Mouse (Mus musculus): ENCODE measurements around the gene Syt16. TPM values are rescaled to one million over a fixed set of nuclear protein-coding genes. Genes with fewer than 3 reads are reported as not detected.

The Syt16 gene
- not detected for total RNA-seq (2021)
- long read RNA-seq, experiment 1 = 0 reads
- long read RNA-seq, experiment 2 = 0 reads

DNA sequence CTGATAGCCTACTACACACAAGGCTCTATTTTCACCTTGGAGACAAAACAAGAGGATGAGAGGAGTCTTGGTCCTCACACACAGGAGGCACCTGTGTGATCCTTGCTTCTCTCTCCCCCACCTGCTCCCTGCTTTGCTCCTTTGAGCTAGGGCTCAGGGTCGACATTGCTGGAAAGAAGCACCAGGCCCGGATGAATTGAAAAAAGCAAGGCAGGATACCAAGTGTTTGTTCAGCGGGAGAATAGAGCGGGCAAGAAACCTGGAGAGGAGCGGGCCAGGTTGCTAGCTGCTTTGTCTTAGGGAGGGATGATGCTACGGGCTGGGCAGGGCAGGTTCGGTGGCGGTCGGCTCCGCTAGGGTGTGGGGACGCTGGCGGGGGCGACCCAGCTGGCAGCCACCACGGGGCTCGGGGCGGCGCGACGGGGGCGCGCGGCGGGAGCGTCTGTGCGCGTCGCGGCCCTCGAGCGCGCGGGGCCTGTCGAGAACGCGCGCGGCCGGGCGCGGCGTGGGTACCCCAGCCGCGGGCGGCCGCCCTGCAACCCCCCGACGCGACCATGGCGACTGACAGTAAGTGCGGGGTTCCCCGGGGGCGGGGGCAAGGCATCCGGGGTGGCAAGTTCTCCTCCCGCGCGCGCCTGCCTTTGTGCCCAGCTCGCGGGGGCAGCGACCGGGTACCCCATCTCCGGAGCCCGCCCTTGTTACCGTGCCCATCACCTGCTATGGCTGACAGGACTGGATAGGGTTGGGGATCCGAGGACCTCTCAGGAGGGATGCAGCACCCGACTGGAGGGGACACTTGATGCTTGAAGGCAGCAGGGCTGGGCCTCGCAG lies at the start of gene Syt16:
Gene Syt16, plus strand, starts transcription at position 365 of the 831 bp plus-strand sequence.
- DNase-seq = no peak

DNA sequence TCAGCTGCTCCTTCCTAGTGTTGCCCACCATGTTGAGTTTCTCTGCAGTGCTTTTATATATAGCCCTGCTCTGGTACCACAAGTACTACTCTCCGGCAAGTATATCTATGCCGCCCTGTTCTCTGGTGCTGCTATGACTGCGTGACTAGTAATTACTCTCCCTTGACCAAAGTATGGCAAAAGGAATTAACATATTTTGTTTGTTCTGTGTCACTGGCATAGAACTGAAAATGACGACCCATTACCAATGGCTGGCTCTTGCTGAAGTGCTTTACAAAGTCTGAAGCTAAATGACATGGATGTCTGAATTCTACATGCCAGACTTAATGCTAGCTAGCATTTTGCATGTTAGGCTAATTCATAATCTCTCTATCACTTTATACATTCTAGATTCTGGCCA lies 49.0 kb upstream of the Syt16 start:
- no peak for DNase-seq

DNA sequence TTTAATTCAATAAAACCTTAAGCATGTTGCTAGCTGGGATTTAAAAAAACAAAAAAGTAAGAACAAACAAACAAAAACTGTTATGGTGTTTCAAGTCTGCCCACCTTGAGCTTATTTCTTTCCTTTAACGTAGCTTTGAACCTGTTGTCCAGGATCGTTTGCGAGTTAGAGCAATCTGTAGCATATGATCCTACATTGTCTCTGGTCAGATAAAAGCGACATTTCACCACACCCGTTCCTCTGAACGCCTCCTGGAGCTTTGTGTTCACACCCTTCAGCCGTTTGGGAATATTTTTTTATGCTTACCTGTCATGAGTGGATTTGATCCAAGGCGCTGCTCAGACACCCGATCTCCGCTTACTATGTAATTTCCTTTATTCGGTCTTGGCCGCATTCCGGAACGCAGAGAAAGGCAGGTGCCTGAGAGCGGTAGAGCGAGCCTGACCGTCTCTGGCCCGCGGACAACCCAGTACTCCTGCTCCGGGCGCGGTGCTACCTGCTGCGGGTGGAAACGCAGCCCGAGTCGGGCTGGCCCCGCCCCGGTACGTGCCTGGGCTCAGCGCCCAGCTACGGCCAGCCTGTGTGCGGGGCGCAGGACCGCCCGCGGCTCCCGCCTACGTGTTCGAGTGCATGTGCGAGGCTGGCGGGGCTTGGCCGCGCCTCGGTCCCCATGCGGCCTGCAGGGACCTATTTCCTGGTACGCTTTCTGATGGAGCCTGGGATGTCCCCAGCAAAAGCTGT lies 48.0 kb upstream of the Syt16 start:
- DNase-seq = peak; percentile 20

DNA sequence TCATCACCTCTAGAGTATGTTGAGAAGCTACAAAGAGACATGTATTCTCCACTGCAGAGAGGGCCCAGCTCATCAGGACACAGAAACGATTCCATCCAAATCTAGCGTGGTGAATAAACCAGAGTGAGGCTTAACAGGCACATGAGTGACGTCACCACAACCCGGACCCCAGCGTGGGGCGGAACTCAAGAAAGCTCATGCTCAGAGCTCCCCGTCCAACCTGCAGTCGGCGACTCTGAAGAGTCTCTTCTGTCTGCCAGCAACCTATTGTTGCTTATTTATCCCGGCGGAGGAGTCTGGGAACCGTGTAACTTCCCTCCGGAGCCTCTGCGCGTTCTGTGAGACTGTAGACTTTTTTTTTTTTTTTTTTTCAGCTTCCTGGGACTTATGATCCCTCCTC lies 44.6 kb upstream of the Syt16 start:
- no peak for DNase-seq

DNA sequence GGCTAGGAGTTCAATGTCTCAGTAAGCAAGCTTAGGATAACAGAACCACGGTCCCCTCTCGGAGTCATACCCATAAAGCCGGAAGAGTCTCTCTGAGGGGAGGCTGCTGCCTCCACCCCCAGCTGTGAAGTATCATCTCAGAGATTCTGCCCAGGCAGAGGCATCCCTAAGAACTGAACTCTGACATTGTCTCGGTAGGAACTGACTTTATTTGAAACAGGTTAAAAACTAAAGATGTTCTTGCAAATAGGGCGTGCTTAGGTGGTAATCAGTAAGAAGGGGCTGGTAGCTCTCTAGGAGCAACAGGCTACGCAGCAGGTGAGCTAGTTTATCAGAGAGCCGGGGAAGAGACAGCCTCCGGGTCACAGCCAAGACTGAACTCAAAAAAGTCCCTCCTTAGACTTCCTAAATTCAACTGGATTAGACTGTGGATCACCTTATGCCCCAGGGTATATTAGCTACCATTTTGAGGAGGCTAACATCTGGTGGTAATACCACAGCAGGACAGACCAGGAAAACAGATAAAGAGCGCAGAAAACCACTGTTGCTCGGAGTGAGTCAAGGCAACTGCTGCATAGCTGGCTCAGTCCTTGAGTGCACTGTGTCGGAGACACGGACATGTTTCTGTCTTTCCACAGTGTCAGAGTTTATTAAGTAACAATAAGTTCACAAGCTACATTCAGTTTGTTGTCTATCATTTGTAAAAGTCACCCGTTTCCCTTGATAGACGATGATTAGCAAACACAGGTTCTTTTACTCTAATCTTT lies 43.9 kb upstream of the Syt16 start:
- no peak for DNase-seq

DNA sequence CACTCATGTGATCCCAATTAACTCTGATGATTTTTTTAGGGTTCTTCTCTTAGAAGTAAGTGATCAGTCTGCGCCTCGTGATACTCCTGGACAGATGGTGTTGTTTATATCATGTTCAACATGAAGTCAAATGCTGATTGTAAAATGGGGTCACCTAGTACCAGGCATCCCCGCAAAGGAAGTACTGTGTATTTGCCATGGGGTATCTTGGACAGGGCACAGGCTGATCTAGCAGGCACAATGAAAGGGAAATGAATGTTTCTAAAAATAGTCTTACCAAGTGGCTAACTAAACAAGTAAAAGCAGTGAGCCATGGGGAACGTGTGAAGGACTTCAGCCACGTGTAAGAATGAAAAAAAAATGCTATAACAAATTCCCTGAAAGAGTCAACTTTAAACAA lies 42.7 kb upstream of the Syt16 start:
- no peak for DNase-seq

DNA sequence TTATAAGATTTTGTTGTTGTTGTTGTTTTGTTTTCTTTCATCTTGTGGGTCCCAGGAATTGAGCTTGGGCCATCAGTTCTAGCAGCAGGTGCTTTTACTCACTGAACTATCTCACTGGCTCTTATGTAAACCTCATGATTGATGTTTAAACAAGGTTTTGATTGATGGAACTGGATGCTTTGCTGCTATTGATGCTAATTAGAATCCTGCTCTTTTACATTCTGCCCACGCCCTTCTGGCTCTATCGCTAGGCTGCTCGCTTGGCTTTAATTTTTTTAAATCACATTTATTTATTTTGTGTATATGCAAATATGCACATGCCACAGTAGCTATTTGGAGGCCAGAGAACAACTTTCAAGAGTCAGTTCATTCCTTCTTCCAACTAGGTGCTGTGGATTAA lies 39.8 kb upstream of the Syt16 start:
- no peak for DNase-seq

DNA sequence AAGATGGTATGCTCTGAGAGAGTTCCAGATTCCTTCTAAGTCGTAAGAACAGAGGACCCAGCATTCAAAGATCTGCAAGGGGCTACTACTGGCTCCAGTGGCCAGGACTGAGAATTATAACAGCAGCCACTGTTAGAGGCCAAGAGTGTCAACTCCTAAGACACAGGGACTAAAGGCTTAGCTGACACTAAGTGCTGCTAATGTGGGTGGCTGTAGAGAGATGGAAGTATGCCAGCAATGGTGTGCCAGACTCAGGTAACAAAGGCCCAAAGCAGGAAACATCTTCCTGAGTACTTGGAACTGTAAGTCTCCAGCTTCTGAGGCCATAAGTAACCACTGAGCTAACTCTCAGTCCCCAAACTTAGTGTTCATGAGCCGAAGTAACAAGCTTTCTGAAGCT lies 38.6 kb upstream of the Syt16 start:
- DNase-seq = no peak

DNA sequence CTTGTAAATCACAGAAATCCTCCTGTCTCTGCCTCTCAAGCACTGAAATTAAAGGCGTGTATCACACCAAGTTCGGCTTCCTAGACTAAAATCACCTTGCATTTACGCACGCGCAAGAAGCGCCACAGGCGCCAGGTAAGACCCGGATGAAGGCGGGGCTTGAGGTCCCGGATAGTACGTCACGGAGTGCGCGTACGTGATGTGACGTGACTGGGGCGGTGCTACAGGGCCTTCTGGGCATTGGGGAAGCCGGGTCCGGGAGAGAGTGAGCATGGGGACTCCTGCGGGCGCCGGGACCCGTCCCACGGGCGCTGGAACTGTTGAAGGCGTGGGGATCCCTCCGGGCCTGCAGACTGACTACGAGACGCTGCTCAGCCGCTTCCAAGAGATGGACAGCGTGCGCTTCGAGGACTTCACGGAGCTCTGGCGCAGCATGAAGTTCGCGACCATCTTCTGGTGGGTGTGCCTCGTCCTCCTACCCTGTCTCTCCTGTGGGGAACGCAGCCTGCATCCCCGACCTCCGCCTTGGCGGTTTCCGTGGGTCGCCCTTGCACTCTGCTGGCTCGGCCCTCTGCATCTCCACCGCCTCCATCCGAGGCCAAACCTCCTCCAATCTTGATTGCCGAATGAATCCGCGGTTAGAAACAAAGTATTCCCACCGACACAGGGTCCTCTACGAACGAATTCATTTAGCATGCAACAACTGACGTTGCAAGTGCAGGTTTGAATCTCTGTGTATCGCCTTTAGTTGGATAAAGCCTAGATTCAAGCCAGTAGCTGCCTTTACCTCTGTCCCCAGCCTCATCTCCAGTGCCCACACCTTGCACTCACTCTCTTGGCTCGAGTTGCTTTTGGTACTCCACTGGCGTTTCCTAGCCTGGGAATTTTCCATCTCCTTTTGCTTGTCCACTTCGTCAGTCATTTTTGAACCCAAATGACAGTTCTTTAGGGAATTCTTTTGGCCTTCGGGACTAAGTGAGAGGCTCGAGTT lies 32.9 kb upstream of the Syt16 start, which contains the start of gene Snapc1:
Gene Snapc1, plus strand, starts transcription at position 191 of the 991 bp plus-strand sequence.
- DNase-seq = peak; percentile 92

DNA sequence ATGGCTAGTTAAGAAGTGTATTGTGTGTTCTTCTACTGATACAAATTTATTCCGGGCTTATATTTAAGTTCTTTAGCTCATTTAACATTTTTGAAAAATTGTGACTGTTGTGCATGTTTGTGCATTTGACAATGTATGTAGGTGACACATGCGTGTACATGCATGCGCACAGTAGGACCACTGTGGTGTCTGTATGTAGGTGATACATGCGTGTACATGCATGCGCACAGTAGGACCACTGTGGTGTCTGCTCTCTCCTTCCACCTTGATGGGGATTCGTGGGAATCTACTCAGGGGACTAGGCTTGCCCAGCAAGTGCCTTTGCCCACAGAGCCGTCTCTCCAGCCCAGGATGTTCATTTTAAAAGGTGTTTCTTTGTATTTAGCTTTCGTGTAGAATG lies 28.3 kb upstream of the Syt16 start:
- no peak for DNase-seq

DNA sequence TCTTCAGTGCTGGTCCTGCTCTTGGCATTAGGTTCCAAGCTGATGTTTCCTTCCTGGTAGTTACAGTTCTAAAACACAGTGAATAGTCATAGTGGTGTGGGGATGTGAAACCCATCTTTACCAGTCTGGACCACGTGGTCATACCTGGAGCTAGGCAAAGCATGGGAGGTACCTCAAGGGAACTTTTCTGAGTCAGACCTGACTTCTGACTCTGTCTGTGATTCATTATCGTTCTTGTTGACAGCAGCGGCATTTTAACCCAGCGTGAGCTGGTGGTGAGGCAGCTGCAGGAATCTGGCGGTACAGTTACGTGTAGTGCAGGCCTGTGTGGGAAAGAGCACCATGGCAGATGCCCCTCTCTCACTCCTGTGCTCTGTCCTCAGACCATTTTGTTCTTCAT lies 22.9 kb upstream of the Syt16 start:
- no peak for DNase-seq

DNA sequence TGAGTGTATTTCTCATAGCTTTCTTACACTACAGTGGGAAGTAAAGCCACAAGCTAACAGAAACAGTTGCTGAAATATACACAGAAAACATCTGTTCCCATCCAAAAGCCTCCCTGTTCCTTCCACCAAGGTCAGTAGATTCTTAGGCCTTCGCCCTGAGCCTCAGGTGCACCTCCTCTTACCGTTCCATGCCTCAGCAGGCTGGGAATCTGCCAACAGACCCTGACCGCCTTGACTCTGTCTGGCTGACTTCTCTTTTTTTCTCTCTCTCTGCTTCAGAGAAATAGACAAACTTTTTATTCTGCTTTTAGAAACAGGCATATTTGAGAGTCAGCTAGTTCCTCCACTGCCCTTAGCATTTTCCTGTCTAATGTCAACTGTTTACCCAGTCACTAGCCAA lies 19.3 kb upstream of the Syt16 start:
- no peak for DNase-seq

DNA sequence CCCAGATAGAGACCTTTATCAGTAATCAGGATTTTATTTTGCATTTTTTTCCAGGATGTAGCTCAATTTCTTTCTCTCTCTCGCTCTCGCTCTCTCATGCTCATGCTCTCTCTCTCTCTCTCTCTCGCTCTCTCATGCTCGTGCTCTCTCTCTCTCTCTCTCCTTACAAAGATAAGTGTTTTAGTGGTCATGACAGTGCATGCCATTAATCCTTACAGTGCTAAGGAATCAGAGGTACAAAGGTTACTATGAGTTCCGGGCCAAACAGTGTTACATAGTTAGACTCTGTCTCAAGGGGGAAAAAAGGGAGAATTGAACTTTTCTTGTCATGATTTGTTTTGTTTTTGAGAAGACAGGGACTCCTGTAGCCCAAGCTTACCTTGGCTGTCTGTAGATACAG lies 17.8 kb upstream of the Syt16 start:
- DNase-seq = no peak

DNA sequence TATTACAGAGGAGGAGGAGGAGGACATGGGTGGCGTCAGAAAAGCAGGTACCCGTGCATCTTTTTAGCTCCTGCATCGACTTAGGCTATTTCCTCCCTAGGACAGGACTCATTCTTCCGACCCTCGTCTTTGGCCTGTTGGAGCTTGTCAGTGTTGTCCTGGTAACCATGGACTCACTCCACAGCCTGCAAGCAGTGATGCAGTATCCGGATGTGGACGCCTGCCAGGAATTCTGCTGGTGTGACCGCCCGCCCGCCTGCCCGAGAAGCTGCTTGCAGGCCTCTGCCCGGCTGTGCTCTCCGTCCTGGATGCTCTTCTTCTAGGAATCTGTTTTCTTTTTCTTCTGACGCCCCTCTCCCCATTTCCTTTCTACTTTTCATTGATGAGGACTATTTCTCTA lies 14.9 kb upstream of the Syt16 start:
- DNase-seq = no peak

DNA sequence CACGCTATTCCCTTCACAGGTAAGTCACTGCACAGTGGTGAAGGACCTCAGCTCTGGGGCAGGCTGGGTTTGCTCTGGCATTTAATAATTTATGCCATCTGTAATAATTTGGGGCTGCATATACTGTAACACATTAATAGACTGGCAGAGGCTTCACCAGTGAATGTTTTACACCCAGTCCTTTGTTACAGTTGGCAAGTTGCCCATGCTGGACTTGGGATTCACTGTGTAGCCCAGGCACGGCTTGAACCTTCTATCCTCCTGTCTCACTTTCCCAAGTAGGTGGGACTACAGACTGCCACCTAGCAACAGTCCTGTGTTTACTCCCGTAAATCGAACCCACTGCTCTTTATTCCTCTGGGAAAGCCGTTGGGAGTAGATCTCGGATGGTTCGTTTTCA lies 11.2 kb upstream of the Syt16 start:
- DNase-seq = no peak

DNA sequence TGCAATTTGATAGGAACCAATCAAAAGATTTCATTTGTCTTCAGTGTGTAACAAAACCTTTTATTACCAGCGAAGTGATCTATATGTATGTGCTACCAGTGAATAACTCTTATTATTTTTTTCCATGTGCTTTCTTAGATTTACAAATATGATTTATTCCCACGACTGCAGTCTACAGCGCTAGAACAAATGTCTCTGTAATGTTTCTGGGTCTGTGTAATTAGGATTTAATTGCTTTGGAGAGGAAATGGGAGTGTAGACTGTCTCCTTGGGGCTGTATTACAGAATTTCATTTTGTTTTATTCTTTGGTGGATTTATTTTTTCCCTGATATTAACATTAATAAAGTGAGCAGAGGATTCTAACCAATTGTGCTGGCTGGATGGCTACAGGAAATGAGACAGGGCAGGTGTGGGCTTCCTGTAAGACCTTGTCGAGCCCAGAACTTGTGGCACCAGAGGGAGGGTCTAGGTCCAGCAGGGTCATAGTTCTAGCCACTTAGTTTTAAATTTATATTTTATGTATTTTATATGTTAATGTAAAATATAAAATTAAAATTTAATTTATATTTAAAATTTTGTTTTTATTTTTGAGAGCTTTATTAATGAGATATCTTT lies 9.0 kb upstream of the Syt16 start:
- DNase-seq = no peak

DNA sequence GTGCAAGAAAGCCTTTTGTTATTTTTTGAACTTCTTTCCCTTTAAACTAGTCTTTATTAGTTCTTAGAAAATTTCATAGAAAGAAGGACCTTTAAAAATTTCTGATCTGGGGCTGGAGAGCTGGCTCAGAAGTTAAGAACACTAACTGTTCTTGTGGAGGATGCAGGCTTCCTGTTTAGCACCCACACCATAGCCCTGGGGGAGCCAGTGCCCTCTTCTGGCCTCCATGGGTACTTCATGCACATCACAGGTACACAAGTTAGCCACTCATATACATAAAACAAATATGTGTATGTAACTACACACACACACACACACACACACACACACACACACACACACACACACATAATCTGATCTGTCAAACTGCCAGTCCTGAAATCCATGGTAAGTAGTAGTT lies 7.9 kb upstream of the Syt16 start:
- no peak for DNase-seq

DNA sequence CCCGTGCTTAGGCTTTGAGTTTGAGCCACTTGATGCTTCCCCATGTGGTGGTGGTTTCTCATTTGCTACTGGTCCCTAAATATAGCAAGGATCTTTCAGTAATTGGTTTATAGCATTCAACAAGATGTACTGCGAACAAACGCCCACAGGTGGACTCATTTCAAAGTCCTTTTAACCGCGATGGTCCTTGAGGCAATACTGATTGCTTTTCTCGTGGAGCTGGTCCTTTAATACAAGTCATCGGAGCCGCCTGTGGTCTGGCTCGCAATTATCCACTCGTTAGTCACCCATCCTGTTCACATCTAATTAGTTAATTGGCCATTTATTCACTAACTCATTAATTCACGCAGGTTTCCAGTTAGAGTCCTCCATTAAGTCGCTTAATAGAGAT lies 560 bp upstream of the Syt16 start:
- no peak for DNase-seq

DNA sequence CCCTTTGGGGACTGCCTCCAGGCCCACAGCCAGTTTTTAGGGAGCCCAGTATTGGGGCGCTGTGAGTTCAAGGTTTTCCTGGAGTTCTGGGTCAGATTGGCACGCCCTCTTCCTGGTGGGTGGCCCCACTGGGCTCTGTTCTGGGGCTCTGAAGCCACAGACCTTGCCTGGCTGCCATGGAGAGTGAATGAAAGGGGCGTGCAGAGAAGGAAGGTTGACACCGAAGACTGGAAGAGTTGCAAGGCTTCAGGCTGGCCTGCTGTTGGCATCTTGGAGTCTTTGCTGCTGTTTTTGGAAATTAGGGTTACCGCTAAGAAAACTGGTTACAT lies 631 bp downstream of the Syt16 start:
- no peak for DNase-seq

DNA sequence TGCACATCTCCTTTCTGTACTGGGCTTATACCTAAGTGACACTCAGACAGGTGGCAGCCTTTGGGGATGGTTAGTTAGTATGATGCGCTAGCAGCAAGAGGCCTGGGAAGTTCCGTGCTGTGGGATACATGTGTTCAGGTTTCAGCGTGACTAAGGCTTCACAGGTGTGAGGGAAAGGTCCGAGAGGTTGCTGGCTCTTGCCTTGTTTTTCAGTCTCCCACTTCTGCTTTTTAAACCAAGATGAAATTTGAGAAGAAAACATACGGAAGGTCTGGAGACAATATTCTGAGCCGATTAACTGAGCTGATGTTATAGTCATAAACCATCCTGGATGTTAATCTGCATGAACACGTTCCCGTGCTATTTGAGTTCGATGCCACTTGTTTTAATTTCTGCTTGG lies 5.0 kb downstream of the Syt16 start:
- no peak for DNase-seq

DNA sequence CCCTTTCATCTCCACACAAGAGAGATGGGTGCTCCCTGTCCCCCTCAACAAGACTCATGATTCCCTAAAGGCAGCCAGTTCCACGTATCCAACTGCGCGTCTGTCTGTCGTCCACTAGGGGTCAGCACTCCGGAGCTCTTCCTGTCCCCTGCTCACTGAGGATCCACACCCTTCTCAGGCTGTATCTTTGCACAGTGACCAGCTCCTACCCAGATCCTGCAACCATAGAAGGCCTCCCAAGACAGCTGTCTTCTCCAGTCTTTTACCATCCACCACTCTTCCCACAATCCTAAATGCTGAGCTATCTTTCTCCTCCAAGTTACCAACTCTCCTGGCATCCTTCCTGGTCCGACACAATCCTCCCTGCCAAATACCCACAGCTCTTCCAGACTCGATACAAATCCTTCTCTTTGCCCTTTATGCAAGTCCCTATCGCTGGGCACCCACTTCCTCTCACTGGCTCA lies 12.0 kb downstream of the Syt16 start:
- no peak for DNase-seq

All from gastrocnemius, postnatal 25 days (tissue).